Mouse (Mus musculus) CH12.LX (cell line): Measurements from ENCODE around the gene Kcna6. TPM values are rescaled to one million over a fixed set of nuclear protein-coding genes. Genes with fewer than 3 reads are reported as not detected.

ENCODE experiments used
- DNase-seq: peaks from one replicate; pipeline ENCODE4 v3.0.0-alpha.2; 2013; ENCODE audit errors: extremely low read depth
- H3K27ac ChIP-seq: 2 replicates; pipeline ENCODE4 v1.5.1; 2012; ENCODE audit warnings: low read depth, mild to moderate bottlenecking, control low read depth, moderate library complexity; ENCODE audit not compliant: insufficient read depth
- H3K27me3 ChIP-seq: replicated peaks from 2 replicates; pipeline ENCODE3; 2012; ENCODE audit warnings: inconsistent platforms
- H3K36me3 ChIP-seq, 2 experiments: replicated peaks in 1 of 2; 2 replicates each; pipeline versions ENCODE3 to v1.6.1; 2012; ENCODE audit warnings: inconsistent platforms in 1 of 2, low read length in 1 of 2, mild to moderate bottlenecking in 1 of 2, mixed read lengths in 1 of 2, moderate library complexity in 1 of 2; ENCODE audit not compliant: control insufficient read depth in 1 of 2, insufficient read depth in 1 of 2
- H3K4me1 ChIP-seq, 2 experiments: 2 replicates each; pipeline ENCODE4 v1.6.1; 2012; ENCODE audit warnings: inconsistent platforms in 1 of 2, moderate library complexity in 1 of 2; ENCODE audit not compliant: insufficient read depth in 2 of 2, control insufficient read depth in 1 of 2
- H3K4me2 ChIP-seq: 2 replicates; pipeline ENCODE4 v1.6.1; 2012; ENCODE audit warnings: low read depth, mild to moderate bottlenecking, control low read depth; ENCODE audit not compliant: poor library complexity, insufficient read depth, severe bottlenecking
- H3K4me3 ChIP-seq, 3 experiments: fragments of 150-350 bp in 1 of 3; sonication (generic) in 1 of 3; replicated peaks in 1 of 3; 2 replicates each; pipeline versions ENCODE3 to v1.5.1; 2011 to 2012; ENCODE audit warnings: low read depth in 2 of 3, low read length in 2 of 3, mild to moderate bottlenecking in 2 of 3, moderate library complexity in 2 of 3, control low read depth in 1 of 3, improper control_type of control experiment in 1 of 3, inconsistent platforms in 1 of 3, mixed read lengths in 1 of 3; ENCODE audit not compliant: poor library complexity in 1 of 3
- H3K79me2 ChIP-seq: replicated peaks from 2 replicates; pipeline ENCODE4 v1.6.1; 2012; ENCODE audit warnings: mild to moderate bottlenecking, moderate library complexity; ENCODE audit not compliant: control insufficient read depth, poor library complexity, insufficient read depth, severe bottlenecking; ENCODE audit errors: extremely low read depth
- H3K9ac ChIP-seq: 2 replicates; pipeline ENCODE4 v1.6.1; 2012; ENCODE audit warnings: low read depth, mild to moderate bottlenecking, control low read depth, moderate library complexity; ENCODE audit not compliant: insufficient read depth
- H3K9me3 ChIP-seq: replicated peaks from 2 replicates; pipeline ENCODE3; 2012; ENCODE audit warnings: low read length, inconsistent platforms, mixed read lengths
- BHLHE40 ChIP-seq: IDR thresholded peaks from 2 replicates; pipeline ENCODE4 v1.6.1; 2011; ENCODE audit warnings: mild to moderate bottlenecking, low read depth, low read length, improper control_type of control experiment
- CHD2 ChIP-seq: IDR thresholded peaks from 2 replicates; pipeline ENCODE4 v1.6.1; 2011; ENCODE audit warnings: low read length, improper control_type of control experiment
- GABPA ChIP-seq: IDR thresholded peaks from 2 replicates; pipeline ENCODE4 v1.6.1; 2012; ENCODE audit warnings: low read depth, low read length, improper control_type of control experiment, inconsistent platforms; ENCODE audit not compliant: insufficient replicate concordance
- IRF4 ChIP-seq: IDR thresholded peaks from 2 replicates; pipeline ENCODE4 v1.6.1; 2014; ENCODE audit warnings: low read depth, mild to moderate bottlenecking, inconsistent platforms, low read length, improper control_type of control experiment
- JUN ChIP-seq: IDR thresholded peaks from 2 replicates; pipeline ENCODE4 v1.6.1; 2011; ENCODE audit warnings: low read depth, mild to moderate bottlenecking, low read length, improper control_type of control experiment, moderate library complexity; ENCODE audit not compliant: insufficient read depth
- JUND ChIP-seq: conservative IDR thresholded peaks from 2 replicates; pipeline ENCODE4 v1.6.1; 2011; ENCODE audit warnings: low read depth, low read length, improper control_type of control experiment
- MAX ChIP-seq: IDR thresholded peaks from 2 replicates; pipeline ENCODE4 v1.6.1; 2011; ENCODE audit warnings: low read length, improper control_type of control experiment
- MAZ ChIP-seq: IDR thresholded peaks from 2 replicates; pipeline ENCODE4 v1.6.1; 2012; ENCODE audit warnings: low read depth, mild to moderate bottlenecking, inconsistent platforms, low read length, improper control_type of control experiment, moderate library complexity
- MEF2A ChIP-seq: IDR thresholded peaks from 2 replicates; pipeline ENCODE4 v1.6.1; 2014; ENCODE audit warnings: low read depth, mild to moderate bottlenecking, inconsistent platforms, low read length, improper control_type of control experiment, borderline replicate concordance
- MYC ChIP-seq: IDR thresholded peaks from 2 replicates; pipeline ENCODE4 v1.6.1; 2011; ENCODE audit warnings: low read depth, mild to moderate bottlenecking, improper control_type of control experiment, low read length
- POLR2A ChIP-seq: IDR thresholded peaks from 2 replicates; pipeline ENCODE4 v1.6.1; 2011; ENCODE audit warnings: low read depth, mild to moderate bottlenecking, improper control_type of control experiment, low read length
- POLR2AphosphoS2 ChIP-seq: IDR thresholded peaks from 2 replicates; pipeline ENCODE4 v1.6.1; 2011; ENCODE audit warnings: low read depth, low read length, improper control_type of control experiment
- RAD21 ChIP-seq: IDR thresholded peaks from 2 replicates; pipeline ENCODE4 v1.6.1; 2011; ENCODE audit warnings: low read depth, mild to moderate bottlenecking, low read length, improper control_type of control experiment, moderate library complexity
- TBP ChIP-seq: conservative IDR thresholded peaks from 2 replicates; pipeline ENCODE4 v1.6.1; 2011; ENCODE audit warnings: low read depth, low read length, improper control_type of control experiment
- ZC3H11A ChIP-seq: IDR thresholded peaks from 2 replicates; pipeline ENCODE4 v1.6.1; 2012; ENCODE audit warnings: low read depth, mild to moderate bottlenecking, inconsistent platforms, low read length, improper control_type of control experiment
- dilution Hi-C: fragments of 300-500 bp; cut with MboI; formaldehyde crosslinking; loops from 2 replicates; pipeline ENCODE4 v1.14.3; 2020; ENCODE audit warnings: low sequenced_read_pairs; ENCODE audit not compliant: extremely low pct_unique_long_range_greater_than_20kb, extremely low pct_ligation_motif_present
- in situ Hi-C: fragments of 300-500 bp; cut with MboI; formaldehyde crosslinking; loops from 3 replicates; pipeline ENCODE4 v1.14.3; 2019; ENCODE audit warnings: low sequenced_read_pairs, low pct_ligation_motif_present, low pct_unique_long_range_greater_than_20kb, mixed read lengths
- polyA plus RNA-seq: library from polyadenylated mRNA; unstranded; fragments of >175 nt; gene quantifications from 2 replicates; pipeline ENCODE4 v1.2.1, GENCODE M21; 2012; ENCODE audit warnings: low read depth; ENCODE audit not compliant: insufficient read length
- total RNA-seq, 2 experiments: library from RNA; depleted of rRNA; stranded (reverse); fragments of 300-350 nt in 1 of 2; fragments of >200 nt in 1 of 2; gene quantifications; 2 replicates each; pipeline ENCODE4 v1.2.3; 2012 to 2014

Kcna6 gene
- total and polyA plus RNA-seq, 3 experiments, result not detected

DNA sequence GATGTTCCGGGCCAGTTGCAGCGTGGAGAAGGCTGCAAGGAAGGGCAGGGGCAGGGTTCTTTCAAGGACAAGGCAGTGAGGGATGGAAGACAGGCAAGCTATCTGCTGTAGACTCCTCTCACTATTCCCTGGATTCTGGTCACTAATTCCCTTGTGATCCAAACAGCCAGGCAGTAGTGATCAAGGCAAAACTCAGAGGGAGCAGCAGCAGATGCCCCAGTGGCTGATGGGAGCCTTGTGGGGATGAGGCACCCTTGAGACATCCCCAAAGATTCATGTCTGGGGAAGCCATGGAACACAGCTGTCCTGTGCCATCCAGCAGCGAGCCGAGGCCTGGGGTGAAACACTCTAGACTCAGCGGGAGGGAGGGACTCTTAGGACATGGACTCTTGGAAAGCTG lies 40.5 kb downstream of the Kcna6 start:
- Histone ChIP-seq H3K36me3 (no peaks in the 10 kb centered on the region), H3K9me3 (no peaks in the 10 kb centered on the region), H3K4me3 (no peak overlapping the region), H3K27me3 (peaks cover 92% of the 10 kb centered on the region), H3K27ac (no peak overlapping the region), H3K79me2 (no peaks in the 10 kb centered on the region), H3K4me1 (peaks cover 0 to 4% of the 10 kb centered on the region in 2 experiments; a peak in 1 of 4 replicates), H3K4me2 (no peak overlapping the region), H3K9ac (no peak overlapping the region)
- DNase-seq, result no peak
- dilution Hi-C loops, result no loop called here
- in situ Hi-C loops, result no loop called here
- TF ChIP-seq ZC3H11A, result no peak
- no peak for TF ChIP-seq MEF2A
- no peak for TF ChIP-seq BHLHE40

DNA sequence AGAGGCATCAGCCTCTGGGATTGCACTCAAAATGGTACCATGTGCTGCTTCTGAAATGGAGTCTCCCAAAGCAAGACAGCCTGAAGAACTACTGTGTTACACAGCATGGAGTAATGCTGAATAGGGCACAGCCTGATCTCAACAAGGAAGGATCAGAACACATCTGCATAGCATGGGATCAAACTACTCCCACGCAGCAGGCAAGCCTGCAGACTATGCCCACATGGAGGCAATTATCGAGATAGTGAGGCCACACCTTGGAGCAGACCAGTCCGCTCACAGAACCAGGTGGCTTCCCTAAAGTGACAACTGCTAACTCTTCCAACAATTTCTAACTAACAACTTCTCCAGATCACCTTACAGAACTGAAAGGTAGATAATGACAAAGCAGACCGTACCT lies 53.4 kb downstream of the Kcna6 start:
- H3K36me3 ChIP-seq, result no peaks in the 10 kb centered on the region
- H3K9me3 ChIP-seq, result peaks cover 2% of the 10 kb centered on the region
- H3K4me2 ChIP-seq, result no peak overlapping the region
- no peaks in the 10 kb centered on the region for H3K79me2 ChIP-seq
- H3K27ac ChIP-seq, result no peak overlapping the region
- dilution Hi-C loops, result no loop called here
- TF ChIP-seq MAX (no peak), RAD21 (no peak), JUN (no peak), POLR2AphosphoS2 (no peak), IRF4 (no peak), POLR2A (no peak), CHD2 (no peak)
- TF ChIP-seq, all 38 proteins: peak for 0
- in situ Hi-C loops, result no loop called here
- no peak for DNase-seq
- Histone ChIP-seq H3K9ac (no peak overlapping the region), H3K4me3 (no peak overlapping the region), H3K4me1 (0 out of 4 replicates have a peak, but pooled peaks cover 2 to 4% of the 10 kb centered on the region in 2 experiments), H3K27me3 (peaks cover 70% of the 10 kb centered on the region)

DNA sequence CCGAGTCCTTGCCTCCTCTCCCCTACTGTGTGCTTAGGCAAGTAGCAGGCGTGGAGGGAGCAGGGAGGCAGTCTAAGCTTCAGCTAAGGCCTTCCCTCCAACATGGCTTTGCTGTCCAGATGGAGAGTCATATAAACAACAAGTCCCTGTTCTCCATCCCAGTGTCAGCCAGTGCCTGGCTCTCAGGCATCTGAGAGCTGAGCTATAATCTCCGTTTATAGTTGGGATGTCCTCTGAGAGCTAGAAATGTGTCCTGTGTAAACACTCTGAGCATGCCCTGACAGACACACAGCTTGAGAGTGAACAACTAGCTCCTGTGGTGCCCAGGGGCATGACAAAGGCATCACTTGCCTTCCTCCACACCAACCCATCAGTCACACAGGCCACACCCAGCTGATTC lies 55.3 kb downstream of the Kcna6 start:
- no peaks in the 10 kb centered on the region for H3K9me3 ChIP-seq
- in situ Hi-C loops (no loop called here), dilution Hi-C loops (no loop called here)
- H3K9ac ChIP-seq, result no peak overlapping the region
- H3K4me2 ChIP-seq, result no peak overlapping the region
- H3K4me3 ChIP-seq, result no peak overlapping the region
- H3K27ac ChIP-seq, result no peak overlapping the region
- H3K36me3 ChIP-seq, result no peaks in the 10 kb centered on the region
- no peak for DNase-seq
- H3K4me1 ChIP-seq, result 0 out of 4 replicates have a peak, but pooled peaks cover 2 to 4% of the 10 kb centered on the region in 2 experiments
- TF ChIP-seq IRF4 (no peak), JUND (no peak), MYC (no peak), MAZ (no peak), TBP (no peak), JUN (no peak), GABPA (no peak)
- no peaks in the 10 kb centered on the region for H3K79me2 ChIP-seq
- peaks cover 72% of the 10 kb centered on the region for H3K27me3 ChIP-seq
